Mouse (Mus musculus): ENCODE measurements around the gene Perp.

Perp gene

DNA sequence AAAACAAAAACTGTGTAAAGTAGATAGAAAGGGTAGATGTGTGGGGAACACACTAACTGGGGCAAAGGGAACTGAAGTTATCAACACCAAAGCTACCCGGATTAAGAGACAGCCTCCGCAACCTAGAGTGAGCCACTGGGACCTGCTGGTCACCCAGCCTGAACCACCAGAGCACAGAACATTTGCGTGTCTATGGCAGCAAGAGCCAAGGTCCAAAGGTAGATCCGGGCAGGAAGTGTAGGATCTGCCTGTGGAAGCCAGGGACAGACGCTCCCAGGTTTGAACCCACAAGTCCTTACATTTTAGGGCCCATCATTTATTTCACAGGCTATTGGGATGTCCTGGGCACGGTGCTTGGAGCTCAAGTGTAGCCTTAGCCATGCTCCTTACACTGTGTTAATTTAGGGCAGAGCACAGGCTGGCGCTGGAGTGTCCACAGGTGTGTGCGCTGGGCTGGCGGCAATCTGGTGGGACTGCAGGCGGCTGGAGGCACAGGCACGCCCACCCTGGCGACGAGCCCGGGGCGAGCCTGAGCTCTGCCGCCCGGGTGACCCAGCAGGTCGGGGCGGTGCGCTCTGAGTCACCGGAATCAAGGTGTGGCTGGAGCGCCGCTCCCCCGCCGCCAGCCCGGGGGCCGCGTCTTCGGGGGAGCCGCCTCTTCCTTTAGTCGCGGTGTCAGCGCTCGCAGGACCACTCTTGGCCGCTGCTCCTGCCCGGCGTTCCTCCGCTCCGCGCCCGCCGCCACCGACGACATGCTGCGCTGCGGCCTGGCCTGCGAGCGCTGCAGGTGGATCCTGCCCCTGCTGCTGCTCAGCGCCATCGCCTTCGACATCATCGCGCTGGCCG, at the start of gene Perp:
Gene Perp (plus strand): TSS at position 580 of the 846 bp plus-strand sequence.
- DNase-seq (ENCODE audit: low spot score): peak; percentile 69

DNA sequence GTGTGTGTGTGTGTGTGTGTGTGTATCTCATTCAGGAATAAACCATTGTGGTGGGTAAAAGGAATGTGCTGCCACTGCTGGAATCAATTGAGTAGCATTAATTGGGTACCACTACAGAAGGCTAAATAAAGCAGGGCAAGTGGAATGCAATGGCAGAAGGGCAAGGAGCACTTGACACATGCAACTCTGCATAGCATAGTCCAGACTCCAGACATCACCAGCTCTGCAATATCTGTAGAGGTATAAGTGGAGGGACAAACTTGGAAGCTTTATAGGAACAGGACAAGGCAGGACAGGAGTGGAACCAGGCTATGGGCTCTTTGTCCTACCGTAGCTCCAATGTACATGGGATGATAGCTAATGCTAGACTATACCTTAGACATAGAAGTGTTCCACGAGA, 33.1 kb upstream of the Perp start:
- DNase-seq (ENCODE audit: low spot score): no peak

DNA sequence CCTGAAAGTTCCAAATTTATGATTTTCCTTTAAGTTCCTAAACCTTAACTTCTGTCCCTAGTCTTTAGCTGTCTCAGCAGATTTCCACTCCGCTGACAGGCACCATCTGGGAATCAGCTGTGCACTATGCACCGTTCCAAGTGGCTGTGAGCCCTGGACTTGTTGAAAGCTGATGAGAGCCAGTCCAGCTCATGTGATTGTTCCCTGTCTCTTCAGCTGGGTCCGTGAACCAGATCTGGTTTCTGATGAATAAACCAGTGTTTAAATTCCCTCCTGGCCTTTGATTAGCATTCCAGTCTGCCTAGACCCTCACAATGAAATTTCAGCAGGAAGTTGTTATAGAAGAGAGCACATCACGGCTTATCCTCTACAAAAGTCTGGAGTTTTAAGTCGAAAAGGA, 28.3 kb upstream of the Perp start:
- DNase-seq (ENCODE audit: low spot score): no peak

DNA sequence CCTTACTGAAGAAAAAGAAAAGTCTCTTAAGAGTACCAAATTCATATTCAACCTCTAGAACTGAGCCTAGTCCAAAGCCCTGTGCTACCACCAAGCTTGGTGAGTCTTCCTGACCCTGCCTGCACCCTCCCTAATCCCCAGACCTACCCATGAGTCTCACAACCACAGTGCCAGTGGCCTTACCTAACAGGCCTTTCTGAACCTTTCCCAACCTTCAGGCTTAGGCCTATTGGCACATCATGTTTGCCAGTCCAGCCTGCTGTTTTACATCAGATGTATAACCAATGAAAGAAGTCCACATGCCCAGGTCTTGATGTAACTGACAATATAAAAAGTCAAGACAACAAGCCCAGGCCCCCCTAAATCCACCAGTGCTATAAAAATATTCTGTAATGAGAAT, 19.7 kb upstream of the Perp start:
- DNase-seq (ENCODE audit: low spot score): no peak

DNA sequence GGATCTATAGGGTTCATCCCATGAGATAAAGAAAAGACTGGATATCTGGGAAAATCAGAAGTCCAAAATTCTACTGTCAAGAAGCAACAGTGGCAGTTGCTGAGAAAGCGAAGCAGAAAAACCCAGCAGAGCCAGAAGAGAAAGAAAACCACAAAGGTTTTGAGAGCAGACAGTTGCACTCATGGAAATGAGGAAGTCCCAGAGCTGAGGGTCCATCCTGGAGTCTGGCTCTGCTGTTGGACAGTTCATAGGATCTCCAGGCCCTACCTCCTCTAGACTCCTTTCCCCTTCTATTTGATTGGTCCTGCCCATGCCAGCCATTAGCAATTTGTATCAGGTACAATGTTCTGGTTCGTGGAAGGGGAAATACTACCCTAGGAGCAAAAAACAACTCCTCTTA, 18.7 kb upstream of the Perp start:
- DNase-seq (ENCODE audit: low spot score): no peak

DNA sequence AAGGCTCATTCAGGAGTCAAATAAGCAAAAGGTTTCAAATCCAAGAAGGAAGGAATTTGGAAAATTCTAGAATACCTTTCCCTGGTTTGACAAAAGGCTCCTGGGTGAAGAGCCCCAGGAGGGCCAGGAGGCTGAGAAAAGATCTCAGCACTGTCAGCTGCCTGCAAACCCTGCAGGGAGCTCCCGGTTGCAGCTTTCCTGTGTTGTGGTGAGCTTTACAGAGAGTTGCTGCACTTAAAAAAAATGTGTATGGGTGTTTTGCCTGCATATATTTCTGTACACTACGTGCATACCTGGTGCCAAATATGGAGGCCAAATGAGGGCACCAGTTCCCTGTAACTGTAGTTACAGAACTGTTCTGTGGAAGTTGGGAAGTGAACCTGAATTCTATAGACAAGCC, 16.9 kb upstream of the Perp start:
- DNase-seq (ENCODE audit: low spot score): no peak

DNA sequence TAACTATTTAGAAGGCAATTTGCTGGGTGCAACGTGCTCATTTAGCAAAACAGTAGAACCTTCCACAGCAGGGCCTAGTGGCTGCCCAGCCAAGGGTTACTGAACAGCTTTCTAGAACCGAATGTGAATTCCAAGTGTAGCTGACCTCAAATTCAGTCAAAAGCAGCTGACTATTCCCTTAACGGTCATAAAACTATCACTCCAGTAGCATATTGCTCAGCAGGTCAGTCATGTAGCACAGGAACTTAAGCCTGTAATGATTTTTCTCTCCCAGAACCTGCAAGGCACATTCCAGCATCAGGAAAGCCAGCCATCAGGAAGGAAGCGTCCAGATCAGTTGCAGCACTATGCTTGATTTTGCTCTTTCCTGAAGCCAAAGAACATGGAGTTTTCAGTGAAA, 14.5 kb upstream of the Perp start:
- no peak for DNase-seq (ENCODE audit: low spot score)

DNA sequence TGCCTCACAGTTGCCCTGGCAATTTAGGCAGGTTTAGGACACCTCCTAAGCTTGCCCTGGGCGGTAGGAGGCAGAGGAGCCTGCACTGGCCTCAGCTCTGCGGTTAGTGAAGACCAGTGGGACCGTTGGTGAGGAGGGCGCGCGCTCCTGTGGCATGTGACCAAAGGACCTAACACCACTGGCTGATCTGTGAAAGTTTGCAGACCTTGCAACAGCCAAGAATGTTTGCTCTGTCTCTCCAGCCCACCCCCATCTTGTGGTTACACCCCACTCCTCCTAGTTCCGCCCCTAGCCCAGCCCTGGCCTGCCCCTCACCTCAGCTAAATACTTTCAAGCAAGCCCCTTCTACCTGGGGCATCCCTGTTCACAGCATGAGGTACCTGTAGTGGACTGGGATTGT, 13.0 kb upstream of the Perp start:
- DNase-seq (ENCODE audit: low spot score): no peak

DNA sequence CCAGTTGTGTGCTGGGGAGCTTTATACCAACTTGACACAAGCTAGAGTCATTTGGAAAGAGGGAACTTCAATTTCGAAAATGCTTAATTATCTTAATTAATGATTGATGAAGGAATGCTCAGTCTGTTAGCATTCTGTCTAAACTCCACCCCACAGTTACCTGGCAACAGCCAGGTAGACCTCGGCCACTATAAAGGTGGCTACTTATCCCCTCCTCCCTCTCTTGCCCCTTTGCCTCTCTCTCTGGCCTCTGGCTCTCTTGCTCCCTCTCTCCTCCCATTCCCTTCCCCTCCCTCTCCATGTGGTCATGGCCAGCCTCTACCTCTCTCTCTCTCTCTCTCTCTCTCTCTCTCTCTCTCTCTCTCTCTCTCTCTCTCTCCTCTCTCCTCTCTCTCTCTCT, 10.4 kb upstream of the Perp start:
- no peak for DNase-seq (ENCODE audit: low spot score)

DNA sequence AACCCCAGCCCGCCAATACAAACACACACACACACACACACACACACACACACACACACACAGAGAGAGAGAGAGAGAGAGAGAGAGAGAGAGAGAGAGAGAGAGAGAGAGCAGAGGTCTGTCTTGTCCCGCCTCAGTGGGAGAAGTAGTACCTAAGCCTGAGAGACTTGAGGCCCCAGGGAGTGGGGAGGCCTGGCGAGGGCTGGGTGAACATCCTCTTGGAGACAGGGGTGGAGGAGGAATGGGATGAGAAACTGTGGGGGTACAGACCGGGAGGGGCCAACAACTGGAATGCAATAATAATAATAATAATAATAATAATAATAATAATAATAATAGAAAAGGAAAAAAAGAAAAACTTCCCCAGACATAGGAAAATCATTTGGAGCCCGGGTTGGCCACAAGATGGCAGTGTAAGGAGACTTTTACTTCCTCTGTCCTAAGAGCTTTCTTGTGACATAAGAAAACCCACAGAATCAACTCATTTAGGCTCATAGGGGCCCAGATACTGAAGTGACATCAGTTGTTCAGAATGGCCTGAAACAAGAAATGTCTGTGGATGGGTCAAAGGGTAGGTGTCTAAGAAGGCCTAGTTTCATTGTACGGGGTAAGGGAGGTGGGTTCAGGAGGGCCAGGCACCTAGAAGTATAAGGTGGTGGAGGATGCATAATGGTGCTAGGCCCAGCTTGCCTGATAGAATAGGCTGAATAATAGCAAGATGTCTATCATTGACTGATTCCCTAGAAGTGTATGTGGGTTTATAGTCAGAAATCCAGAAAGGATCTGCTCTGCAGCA, 8.9 kb upstream of the Perp start:
- no peak for DNase-seq (ENCODE audit: low spot score)

DNA sequence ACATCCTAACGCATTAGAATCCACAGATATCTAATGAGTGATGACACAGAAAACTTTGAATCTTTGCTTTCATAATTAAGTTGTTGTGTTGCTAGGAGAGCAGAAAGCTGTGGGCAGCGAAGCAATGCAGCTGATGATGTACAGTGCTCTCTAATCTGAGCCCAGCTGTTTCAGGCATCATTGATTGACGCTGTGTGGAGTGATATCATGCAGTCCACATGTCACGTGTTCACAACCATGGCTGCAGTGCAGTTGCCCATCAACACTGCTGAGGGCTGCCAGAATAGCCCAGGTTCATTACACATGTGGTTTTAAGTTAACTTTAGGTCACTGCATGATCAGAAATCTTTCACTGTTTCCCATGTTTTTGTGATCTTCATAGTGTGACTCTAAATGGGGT, 5.3 kb upstream of the Perp start:
- DNase-seq (ENCODE audit: low spot score): no peak

DNA sequence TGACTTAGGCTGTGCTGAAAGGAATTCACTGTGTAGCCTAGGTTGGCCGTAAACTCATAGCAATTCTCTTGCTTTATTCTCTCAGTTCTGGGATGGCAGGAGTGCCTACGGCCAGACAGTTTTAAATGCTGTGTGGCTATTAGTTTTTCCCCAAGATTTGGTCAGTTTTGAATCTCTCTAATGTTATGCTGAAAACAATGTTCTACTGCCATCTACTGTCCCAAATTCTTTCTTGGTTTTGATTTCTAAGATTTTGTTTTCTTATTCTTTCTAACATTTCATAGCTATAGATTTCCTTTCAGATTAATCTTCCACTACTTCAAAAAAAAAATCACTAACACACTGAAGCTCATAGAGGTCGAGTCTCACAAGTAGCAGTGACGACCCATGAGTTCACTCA, 4.1 kb upstream of the Perp start:
- DNase-seq (ENCODE audit: low spot score): no peak

DNA sequence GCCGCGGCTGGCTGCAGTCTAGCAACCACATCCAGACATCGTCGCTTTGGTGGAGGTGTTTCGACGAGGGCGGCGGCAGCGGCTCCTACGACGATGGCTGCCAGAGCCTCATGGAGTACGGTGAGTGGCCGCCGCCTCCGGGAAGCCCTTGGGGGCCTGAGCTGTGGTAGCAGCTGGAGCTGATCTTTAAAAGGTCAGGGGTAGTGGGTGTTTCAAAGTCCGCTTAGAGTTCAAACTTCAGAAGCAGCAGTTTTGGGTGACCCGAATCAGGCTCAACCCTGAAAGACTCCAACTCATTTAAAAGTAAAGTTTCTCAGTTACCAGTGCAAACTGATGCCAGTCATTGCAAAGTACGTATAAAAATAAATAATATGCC, 455 bp downstream of the Perp start:
- no peak for DNase-seq (ENCODE audit: low spot score)

DNA sequence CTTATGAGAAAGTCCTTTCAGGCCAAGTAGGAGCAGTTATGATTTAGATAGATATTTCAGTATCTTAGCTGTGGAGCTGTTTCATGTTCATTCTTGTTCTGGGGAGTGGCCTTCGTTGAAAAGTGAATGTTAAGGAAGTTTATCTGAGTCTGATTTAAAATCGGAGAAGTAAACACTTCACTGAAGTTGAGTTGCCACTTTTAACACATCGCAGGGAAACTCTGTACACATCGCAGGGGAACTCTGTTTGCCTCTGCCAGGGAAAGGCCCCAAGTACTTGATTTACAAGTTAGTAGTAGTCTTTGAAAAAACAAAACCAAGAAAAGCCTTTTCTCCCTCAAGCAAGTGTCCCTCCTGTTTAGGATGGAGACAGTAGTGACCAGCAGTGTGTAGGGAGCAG, 891 bp downstream of the Perp start:
- no peak for DNase-seq (ENCODE audit: low spot score)

DNA sequence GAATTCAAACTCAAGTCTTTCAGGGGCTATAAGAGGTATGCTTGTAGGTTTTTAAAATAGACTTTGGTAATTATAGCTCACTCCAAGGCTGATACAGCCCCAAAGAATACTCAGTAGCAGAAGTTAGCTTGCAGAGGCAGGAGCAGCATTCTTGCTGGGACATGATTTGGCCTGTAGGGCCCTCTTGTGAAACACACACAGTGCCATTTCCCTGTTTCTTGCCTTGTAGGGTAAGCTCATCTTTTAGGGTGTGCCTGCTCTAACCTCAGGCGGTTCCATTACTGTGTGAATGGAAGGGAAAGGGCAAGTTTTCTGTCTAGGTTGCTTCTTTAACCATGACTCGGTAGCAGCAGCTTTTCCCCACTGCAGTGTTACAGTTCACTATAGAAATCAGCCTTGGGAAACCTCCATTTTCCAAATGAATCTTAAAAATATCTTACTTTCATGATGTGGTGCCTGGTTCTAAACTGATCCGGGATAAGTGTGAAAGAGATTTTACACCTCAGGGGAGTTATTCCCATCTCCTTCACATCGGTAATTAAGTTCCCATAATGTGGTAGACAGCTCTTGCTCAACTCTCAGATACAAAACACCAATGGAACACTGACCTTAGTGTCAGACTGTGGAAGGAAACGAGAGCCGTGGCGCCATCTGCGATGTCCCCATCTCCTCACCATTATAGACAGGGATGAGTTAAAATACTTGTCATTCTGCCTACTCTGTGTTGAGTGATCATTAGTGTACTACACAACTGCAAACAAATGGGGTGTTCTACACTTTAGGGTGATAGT, 1.8 kb downstream of the Perp start:
- no peak for DNase-seq (ENCODE audit: low spot score)

DNA sequence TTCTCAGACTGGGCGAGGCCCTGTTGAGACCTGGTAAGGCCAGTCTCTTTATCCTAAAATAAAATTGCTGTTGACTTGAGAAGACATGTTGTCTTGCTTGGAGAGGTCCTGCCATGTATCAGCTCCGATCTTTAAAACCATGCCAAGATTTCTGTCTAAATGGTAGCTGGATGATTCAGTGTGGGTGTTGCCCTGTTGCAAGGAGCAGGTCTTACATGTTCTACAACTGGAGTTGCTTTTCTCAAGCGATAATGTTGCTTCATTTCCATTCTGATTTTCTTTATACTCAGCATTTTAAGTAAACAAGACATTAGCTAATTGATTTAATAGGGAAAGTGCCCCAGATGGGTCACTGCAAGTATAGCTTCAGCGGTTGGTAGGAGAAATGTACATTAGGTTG, 5.4 kb downstream of the Perp start:
- no peak for DNase-seq (ENCODE audit: low spot score)

DNA sequence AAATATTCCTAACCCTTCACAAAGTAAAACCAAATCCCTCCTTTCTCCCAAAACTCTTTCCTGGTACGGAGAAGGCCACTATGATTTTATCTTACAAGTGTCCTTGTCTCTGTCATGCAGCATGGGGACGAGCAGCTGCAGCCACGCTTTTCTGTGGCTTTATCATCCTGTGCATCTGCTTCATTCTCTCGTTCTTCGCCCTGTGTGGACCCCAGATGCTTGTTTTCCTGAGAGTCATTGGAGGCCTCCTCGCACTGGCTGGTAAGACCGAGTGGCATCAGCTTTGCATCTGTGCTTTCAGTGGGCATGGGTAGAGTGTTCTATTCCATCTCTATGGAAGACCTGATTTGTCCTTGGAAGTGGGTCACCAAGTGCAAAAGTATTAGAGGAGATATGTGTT, 8.6 kb downstream of the Perp start:
- DNase-seq (ENCODE audit: low spot score): no peak

DNA sequence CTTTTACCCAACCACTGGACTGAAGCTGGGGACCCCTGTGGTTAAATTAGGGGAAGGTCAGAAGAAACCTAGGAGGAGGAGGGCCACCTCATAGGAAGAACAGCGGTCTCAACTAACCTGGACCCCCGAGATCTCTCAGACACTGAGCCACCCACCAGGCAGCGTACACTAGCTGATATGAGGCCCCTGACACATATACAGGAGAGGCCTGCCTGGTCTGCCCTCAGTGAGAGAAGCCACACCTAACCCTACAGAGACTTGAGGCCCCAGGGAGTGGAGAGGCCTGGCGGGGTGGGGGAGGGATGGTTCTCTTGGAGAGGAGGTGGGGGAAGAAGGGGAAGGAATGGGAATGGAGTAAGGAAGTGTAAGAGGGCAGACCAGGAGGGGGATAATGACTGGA, 12.4 kb downstream of the Perp start:
- DNase-seq (ENCODE audit: low spot score): no peak

DNA sequence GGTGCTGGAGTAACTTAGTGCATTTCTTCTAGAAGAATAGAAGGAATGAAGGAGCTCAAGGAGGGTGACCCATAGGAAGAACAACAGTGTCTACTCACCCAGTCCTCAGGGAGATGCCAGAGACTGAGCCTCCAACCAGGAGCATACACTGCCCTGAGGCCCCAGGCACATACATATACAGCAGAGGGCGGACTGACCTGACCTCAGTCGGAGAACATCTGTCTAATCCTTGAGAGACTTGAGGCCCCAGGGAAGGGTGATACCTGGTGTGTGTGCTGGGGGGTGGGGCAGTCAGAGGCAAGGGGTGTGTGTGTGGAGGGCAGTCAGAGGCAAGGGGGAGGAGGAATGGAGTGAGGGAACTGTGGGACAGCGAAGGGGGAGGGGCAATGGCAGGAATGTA, 14.8 kb downstream of the Perp start:
- no peak for DNase-seq (ENCODE audit: low spot score)

DNA sequence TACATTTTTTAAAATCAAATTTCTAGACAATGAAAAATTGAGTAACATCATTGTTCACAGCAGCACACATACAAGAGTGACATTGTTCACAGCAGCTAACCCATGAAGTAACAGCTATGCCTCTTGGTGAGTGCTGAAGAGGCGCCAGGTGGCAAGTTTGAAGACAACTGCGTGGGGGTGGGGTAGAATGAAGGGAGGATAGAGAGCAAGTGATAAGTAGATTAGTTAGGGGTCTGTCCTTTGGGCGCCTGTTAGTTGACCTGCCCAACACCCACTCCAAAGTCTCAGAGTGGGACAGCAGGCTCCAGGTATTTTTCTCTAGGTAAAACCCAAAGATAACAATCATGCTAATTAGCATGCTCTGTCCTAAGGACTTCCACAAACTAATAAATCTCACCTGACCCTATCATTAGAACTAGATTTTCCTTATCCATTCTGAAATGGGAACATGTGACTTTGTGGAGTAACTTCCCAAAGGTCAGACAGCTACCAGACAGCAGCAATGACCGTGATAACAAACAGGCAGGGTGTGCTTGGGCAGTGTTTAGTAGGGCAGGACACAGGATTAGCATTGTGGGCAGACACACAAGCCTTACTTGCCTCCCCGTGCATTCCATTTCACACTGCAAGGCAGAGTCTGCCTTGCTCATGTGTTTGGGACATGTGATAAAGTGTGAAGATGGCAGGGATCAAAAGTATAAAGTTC, 15.5 kb downstream of the Perp start:
- DNase-seq (ENCODE audit: low spot score): no peak

DNA sequence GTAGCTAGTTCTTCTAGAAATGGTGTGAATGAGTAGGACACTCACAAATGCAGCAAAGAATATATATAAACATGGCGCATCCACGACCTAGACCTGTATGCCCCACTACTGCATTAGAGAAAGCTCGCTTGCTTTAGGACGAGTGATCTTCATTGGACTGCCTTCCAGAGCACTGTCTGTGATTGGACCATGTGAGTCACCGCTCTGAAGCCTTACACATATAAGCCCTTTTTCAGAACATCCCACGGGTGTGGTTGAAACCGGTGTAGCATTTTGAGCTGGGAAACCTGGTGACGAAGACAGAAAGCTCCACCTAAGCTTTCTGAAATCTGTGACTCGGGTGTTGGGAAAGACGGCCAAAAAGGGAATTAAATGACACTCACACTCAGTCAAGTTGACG, 16.0 kb downstream of the Perp start:
- DNase-seq (ENCODE audit: low spot score): no peak

DNA sequence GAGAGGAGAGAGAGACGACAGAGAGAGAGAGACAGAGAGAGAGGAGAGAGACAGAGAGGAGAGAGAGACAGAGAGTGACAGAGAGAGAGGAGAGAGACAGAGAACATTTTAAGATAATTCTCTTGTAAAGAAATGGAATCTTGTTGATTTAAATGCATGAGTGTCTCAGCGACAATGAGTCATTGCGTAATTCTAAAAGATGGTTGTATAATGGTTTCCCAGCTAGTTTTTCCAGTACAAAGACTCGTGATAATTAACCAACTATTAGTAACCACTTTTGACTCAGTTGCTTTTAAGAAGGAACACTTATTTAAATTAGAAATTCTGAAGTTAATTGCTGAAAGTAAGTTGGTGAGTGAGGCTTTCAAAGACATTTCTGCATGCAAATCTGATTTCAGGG, 16.6 kb downstream of the Perp start:
- DNase-seq (ENCODE audit: low spot score): no peak
